Mouse (Mus musculus) forebrain, embryonic 14.5 days (tissue): Measurements from ENCODE around the gene Vmn1r86. TPM values are rescaled to one million over a fixed set of nuclear protein-coding genes. Genes with fewer than 3 reads are reported as not detected.
A peak's percentile ranks its signal among the peaks of the same experiment; 100 is the strongest.
"Not testable (repeated sequence)": the region's sequence is repeated elsewhere in the genome, so short reads cannot be mapped to it uniquely, and the experiment has no call there.

Source experiments
- ATAC-seq: fragments of 200-750 bp; cut with Nextera tagmentation; 2 replicates; pipeline ENCODE4 v1.8.0; 2017; ENCODE audit warnings: mild to moderate bottlenecking, moderate library complexity
- DNase-seq: peaks from one replicate; pipeline ENCODE4 v3.0.0-alpha.2; 2015; ENCODE audit warnings: low spot score
- H3K27ac ChIP-seq: fragments of 300-500 bp; sonication (generic); 2 replicates; pipeline ENCODE4 v1.5.1; 2014; ENCODE audit warnings: low read depth, mild to moderate bottlenecking, control low read depth, low read length, moderate library complexity
- H3K27me3 ChIP-seq: fragments of 300-500 bp; sonication (generic); replicated peaks from 2 replicates; pipeline ENCODE4 v1.6.1; 2014; ENCODE audit warnings: low read length, control low read depth, mixed read lengths; ENCODE audit not compliant: control insufficient read depth, insufficient read depth
- H3K36me3 ChIP-seq: fragments of 300-500 bp; sonication (generic); 2 replicates; pipeline ENCODE4 v1.6.1; 2014; ENCODE audit warnings: low read length, control low read depth; ENCODE audit not compliant: control insufficient read depth, insufficient read depth
- H3K4me1 ChIP-seq: fragments of 300-500 bp; sonication (generic); 2 replicates; pipeline ENCODE4 v1.6.1; 2014; ENCODE audit warnings: antibody characterized with exemption, low read length, control low read depth; ENCODE audit not compliant: control insufficient read depth, insufficient read depth
- H3K4me2 ChIP-seq: fragments of 300-500 bp; sonication (generic); 2 replicates; pipeline ENCODE4 v1.6.1; 2014; ENCODE audit warnings: mild to moderate bottlenecking, control low read depth, low read length
- H3K4me3 ChIP-seq: fragments of 300-500 bp; sonication (generic); 2 replicates; pipeline ENCODE4 v1.5.1; 2014; ENCODE audit warnings: low read depth, low read length, control low read depth
- H3K9ac ChIP-seq: fragments of 300-500 bp; sonication (generic); 2 replicates; pipeline ENCODE4 v1.6.1; 2014; ENCODE audit warnings: mild to moderate bottlenecking, low read length, control low read depth, moderate library complexity
- H3K9me3 ChIP-seq: fragments of 300-500 bp; sonication (generic); replicated peaks from 2 replicates; pipeline ENCODE4 v1.6.1; 2016; ENCODE audit warnings: low read length, control low read depth, mixed read lengths; ENCODE audit not compliant: control insufficient read depth
- WGBS: fragments of 180-500 bp; shearing (Covaris S2); extraction: QIAGEN DNeasy Blood & Tissue Kit; methylation state at CpG from one replicate; pipeline ENCODE4 v1.1.7; 2014; 5-methylcytosine and 5-hydroxymethylcytosine counted together
- polyA plus RNA-seq: library from polyadenylated mRNA; unstranded; fragments of >200 nt; fragmentation: Nextera tagmentation; extraction: Ambion mirVana; gene quantifications from 2 replicates; pipeline ENCODE4 v1.2.1, GENCODE M21; 2014

The Vmn1r86 gene
- polyA plus RNA-seq, result not detected in 2 replicates

DNA sequence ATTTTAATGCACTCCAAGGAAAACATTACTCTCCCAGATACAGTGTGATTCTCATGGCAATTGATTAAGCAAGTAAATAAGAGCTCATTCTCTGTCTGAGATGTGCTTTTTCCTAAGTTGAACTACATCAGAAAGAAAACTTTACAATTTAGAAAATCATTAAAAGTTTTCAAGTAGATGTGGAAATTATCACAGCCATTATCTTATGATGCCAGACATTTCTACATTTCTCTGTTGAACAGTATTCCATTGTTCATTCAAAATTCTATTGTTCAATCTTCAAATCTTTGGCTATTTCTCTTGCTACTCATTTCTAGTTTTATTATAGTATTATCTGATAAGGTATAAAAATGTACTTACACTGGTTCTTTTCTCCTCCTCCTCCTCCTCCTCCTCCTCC lies at the start of gene Vmn1r86:
Gene Vmn1r86 (minus strand): TSS at position 101 of the 400 bp plus-strand sequence.
- DNase-seq, result no peak
- no peaks in the 10 kb centered on the region for H3K36me3 ChIP-seq
- no peak for ATAC-seq
- H3K27ac ChIP-seq, result no peak within 1 kb of the TSS
- no peaks in the 10 kb centered on the region for H3K27me3 ChIP-seq
- H3K4me3 ChIP-seq, result no peak within 1 kb of the TSS
- H3K9ac ChIP-seq, result no peak within 1 kb of the TSS
- no peak within 1 kb of the TSS for H3K4me2 ChIP-seq
- H3K4me1 ChIP-seq, result no peaks in the 10 kb centered on the region
- H3K9me3 ChIP-seq, result no peaks in the 10 kb centered on the region

GRCm38 (mm10) chr7:13159268-13159667 lies 39.6 kb upstream of the Vmn1r86 start, which contains the start of gene Vmn1r88:
Vmn1r88 (plus strand) TSS chr7:13159568.
- no peak for ATAC-seq
- Histone ChIP-seq H3K27ac (no peak within 1 kb of the TSS), H3K4me1 (no peaks in the 10 kb centered on the region), H3K27me3 (no peaks in the 10 kb centered on the region), H3K9ac (no peak within 1 kb of the TSS), H3K9me3 (no peaks in the 10 kb centered on the region), H3K4me2 (no peak within 1 kb of the TSS), H3K4me3 (no peak within 1 kb of the TSS), H3K36me3 (no peaks in the 10 kb centered on the region)
- DNase-seq, result no peak

GRCm38 (mm10) chr7:13140057-13140456 lies 20.3 kb upstream of the Vmn1r86 start, which contains the start of gene Vmn1r87:
Vmn1r87 (minus strand) TSS chr7:13140157.
- Histone ChIP-seq H3K4me1 (no peaks in the 10 kb centered on the region), H3K27me3 (no peaks in the 10 kb centered on the region), H3K4me3 (no peak within 1 kb of the TSS), H3K9ac (no peak within 1 kb of the TSS), H3K27ac (no peak within 1 kb of the TSS), H3K36me3 (no peaks in the 10 kb centered on the region), H3K4me2 (no peak within 1 kb of the TSS), H3K9me3 (no peaks in the 10 kb centered on the region)
- DNase-seq (no peak), ATAC-seq (no peak)
- WGBS, result 83% methylated on average over 1 of the region's 1 CpGs

DNA sequence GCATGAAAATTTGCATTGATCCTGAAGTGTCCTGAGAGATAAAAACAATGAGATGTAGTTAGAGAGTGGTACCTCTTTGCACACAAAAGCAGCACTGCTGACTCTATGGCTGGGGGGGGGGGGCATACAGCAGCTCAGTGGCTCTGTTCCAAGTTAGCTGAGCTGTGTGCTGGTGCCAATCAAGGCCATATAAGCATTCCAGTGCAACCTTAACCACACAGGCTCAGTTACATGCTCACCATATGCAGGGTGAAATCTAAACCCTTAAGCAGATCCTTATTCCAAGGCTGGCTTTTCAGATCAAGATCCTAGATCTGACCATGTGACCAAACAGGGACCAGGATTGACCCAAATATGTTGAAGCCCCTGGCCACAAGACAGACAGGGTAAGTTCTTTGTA lies 17.6 kb upstream of the Vmn1r86 start:
- no peaks in the 10 kb centered on the region for H3K27me3 ChIP-seq
- no peak for ATAC-seq
- no peak for DNase-seq

DNA sequence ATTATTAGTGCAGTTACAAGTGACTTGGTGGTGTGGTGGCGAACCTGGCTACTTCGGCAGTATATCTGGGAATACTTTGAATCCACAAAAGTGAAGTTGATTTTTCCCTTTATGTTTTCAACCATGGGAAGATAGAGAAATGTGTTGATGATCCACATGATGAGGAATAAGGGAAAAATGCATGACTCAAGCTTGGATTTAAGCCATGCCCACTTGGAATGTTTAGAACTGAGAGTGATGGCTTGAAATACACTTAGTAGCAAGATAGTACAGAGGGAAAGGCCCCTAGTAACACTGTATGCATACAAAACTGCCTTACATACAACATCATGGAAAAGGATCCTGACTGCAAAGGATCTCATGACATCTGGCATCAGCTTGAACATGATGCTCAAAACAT lies 12.1 kb upstream of the Vmn1r86 start:
- DNase-seq, result no peak
- Histone ChIP-seq H3K36me3 (no peaks in the 10 kb centered on the region), H3K9me3 (no peaks in the 10 kb centered on the region), H3K27ac (no peak overlapping the region), H3K27me3 (no peaks in the 10 kb centered on the region), H3K4me3 (no peak overlapping the region), H3K4me2 (no peak overlapping the region), H3K4me1 (no peaks in the 10 kb centered on the region), H3K9ac (no peak overlapping the region)
- WGBS, result 91% methylated on average over 2 of the region's 2 CpGs
- no peak for ATAC-seq

More for the DNA sequence above, 17.6 kb upstream of the Vmn1r86 start:
- no peak overlapping the region for H3K4me2 ChIP-seq
- H3K4me1 ChIP-seq, result no peaks in the 10 kb centered on the region
- no peak overlapping the region for H3K9ac ChIP-seq
- H3K9me3 ChIP-seq, result no peaks in the 10 kb centered on the region
- H3K36me3 ChIP-seq, result no peaks in the 10 kb centered on the region
- H3K4me3 ChIP-seq, result no peak overlapping the region
- H3K27ac ChIP-seq, result no peak overlapping the region

- H3K36me3 ChIP-seq, H3K4me1 ChIP-seq, H3K27me3 ChIP-seq, H3K9ac ChIP-seq, H3K9me3 ChIP-seq, DNase-seq, H3K27ac ChIP-seq: not testable (repeated sequence)
- ATAC-seq, result peak; percentile 86
- WGBS, result under 1% methylated on average over 10 of the region's 34 CpGs
- peak overlapping the region; percentile 39 for H3K4me2 ChIP-seq
- 0 out of 2 replicates have a peak overlapping the region, but pooled peaks have one; percentile 13 for H3K4me3 ChIP-seq
These were observed 3.9 kb upstream of the Vmn1r86 start for GRCm38 (mm10) chr7:13123554-13124153.

DNA sequence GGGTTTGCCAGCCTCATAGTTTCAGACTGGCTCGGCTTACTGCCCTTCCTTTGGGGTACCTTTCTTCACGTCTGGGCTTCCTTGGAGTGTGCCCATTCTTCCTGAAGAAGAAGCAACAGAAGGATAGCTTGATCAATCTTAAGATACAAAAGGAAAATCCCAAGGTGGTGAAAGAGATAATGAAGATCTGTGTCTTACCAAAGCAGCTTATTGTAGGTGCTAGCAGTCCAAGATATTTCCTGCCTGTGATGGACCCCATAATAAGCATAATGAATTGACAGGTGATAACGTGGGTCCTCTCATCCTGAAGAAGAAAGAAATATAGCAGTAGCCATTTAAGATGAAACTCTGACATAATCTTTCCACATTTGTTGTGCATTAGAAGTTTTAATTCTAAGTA lies 24.6 kb downstream of the Vmn1r86 start, which contains the start of gene Vmn1r85:
Gene Vmn1r85 (minus strand): TSS at position 101 of the 400 bp plus-strand sequence.
- ATAC-seq, result no peak

DNA sequence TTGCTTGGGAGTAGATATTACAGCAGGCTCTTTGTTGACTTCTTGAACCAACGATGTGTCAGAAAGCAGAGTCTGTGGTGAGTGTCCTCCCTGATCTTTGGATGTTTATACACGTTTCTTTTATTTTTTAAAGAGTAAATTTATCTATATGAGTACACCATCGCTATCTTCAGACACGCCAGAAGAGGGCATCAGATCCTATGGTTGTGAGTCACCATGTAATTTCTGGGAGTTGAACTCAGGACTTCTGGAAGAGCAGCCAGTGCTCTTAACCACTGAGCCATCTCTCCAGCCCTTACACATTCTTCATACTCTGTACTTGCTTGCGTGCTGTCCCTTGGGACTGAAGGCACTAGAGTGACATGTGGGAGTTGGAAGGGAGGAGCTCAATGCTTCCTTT lies 47.4 kb downstream of the Vmn1r86 start:
- Histone ChIP-seq H3K4me1 (no peaks in the 10 kb centered on the region), H3K36me3 (no peaks in the 10 kb centered on the region), H3K4me3 (no peak overlapping the region), H3K27ac (no peak overlapping the region), H3K9me3 (no peaks in the 10 kb centered on the region), H3K4me2 (no peak overlapping the region), H3K9ac (no peak overlapping the region), H3K27me3 (no peaks in the 10 kb centered on the region)
- DNase-seq (no peak), ATAC-seq (no peak)
- 53% methylated on average over 5 of the region's 5 CpGs for WGBS

More for the DNA sequence above, 24.6 kb downstream of the Vmn1r86 start, which contains the start of gene Vmn1r85:
- Histone ChIP-seq H3K9me3 (no peaks in the 10 kb centered on the region), H3K4me3 (no peak within 1 kb of the TSS), H3K27me3 (no peaks in the 10 kb centered on the region), H3K4me2 (no peak within 1 kb of the TSS), H3K9ac (no peak within 1 kb of the TSS), H3K4me1 (no peaks in the 10 kb centered on the region), H3K27ac (no peak within 1 kb of the TSS), H3K36me3 (no peaks in the 10 kb centered on the region)
- no peak for DNase-seq
- WGBS, result 51% methylated on average over 3 of the region's 3 CpGs

- not testable (repeated sequence) for H3K9me3 ChIP-seq, H3K4me1 ChIP-seq, ATAC-seq, H3K4me3 ChIP-seq, DNase-seq, H3K27me3 ChIP-seq, H3K9ac ChIP-seq, H3K36me3 ChIP-seq, H3K27ac ChIP-seq, H3K4me2 ChIP-seq
- whole genome bisulfite sequencing, result 50% methylated on average over 2 of the region's 2 CpGs
These were observed 56.3 kb downstream of the Vmn1r86 start for GRCm38 (mm10) chr7:13063399-13063798.
